Mouse (Mus musculus): ENCODE results near the gene Pi4kb.
"Not testable (repeated sequence)": the region's sequence is repeated elsewhere in the genome, so short reads cannot be mapped to it uniquely, and the experiment has no call there.

The Pi4kb gene

GRCm38 (mm10) chr3:95016532-95017056 is 42.1 kb downstream of the Pi4kb start:
- DNase-seq, result no peak

- no peak for DNase-seq
These were observed 44.2 kb downstream of the Pi4kb start for GRCm38 (mm10) chr3:95018741-95019140.

GRCm38 (mm10) chr3:95020956-95021355 is 46.4 kb downstream of the Pi4kb start:
- DNase-seq, result not testable (repeated sequence)

- no peak for DNase-seq
These were observed 50.0 kb downstream of the Pi4kb start for GRCm38 (mm10) chr3:95024551-95024950.

- no peak for DNase-seq
These were observed 50.7 kb downstream of the Pi4kb start for GRCm38 (mm10) chr3:95025202-95025601.

GRCm38 (mm10) chr3:95027057-95027645 is 52.6 kb downstream of the Pi4kb start:
- no peak for DNase-seq

GRCm38 (mm10) chr3:95027701-95028100 is 53.2 kb downstream of the Pi4kb start:
- no peak for DNase-seq

- DNase-seq, result no peak
These were observed 54.1 kb downstream of the Pi4kb start for GRCm38 (mm10) chr3:95028603-95029002.

- not testable (repeated sequence) for DNase-seq
These were observed 54.8 kb downstream of the Pi4kb start for GRCm38 (mm10) chr3:95029291-95029827.

GRCm38 (mm10) chr3:95029953-95030352 is 55.4 kb downstream of the Pi4kb start:
- no peak for DNase-seq

GRCm38 (mm10) chr3:95041625-95042024 is 67.1 kb downstream of the Pi4kb start:
- DNase-seq, result no peak

GRCm38 (mm10) chr3:95042166-95042837 is 67.8 kb downstream of the Pi4kb start, which contains the start of gene Psmd4:
TSS of gene Psmd4 (minus strand) at chr3:95042614.
- DNase-seq, result peak; percentile 94

GRCm38 (mm10) chr3:95042838-95043229 is 68.3 kb downstream of the Pi4kb start:
- DNase-seq, result no peak

GRCm38 (mm10) chr3:95043251-95043650 is 68.7 kb downstream of the Pi4kb start:
- no peak for DNase-seq

GRCm38 (mm10) chr3:95046462-95047057 is 72.0 kb downstream of the Pi4kb start:
- DNase-seq, result no peak

GRCm38 (mm10) chr3:95047914-95048313 is 73.4 kb downstream of the Pi4kb start:
- DNase-seq, result no peak

GRCm38 (mm10) chr3:95052959-95053358 is 78.4 kb downstream of the Pi4kb start:
- peak; percentile 26 for DNase-seq

GRCm38 (mm10) chr3:95053701-95054100 is 79.2 kb downstream of the Pi4kb start:
- no peak for DNase-seq

- DNase-seq, result no peak
These were observed 80.1 kb downstream of the Pi4kb start for GRCm38 (mm10) chr3:95054481-95055260.

GRCm38 (mm10) chr3:95056275-95056674 is 81.7 kb downstream of the Pi4kb start:
- DNase-seq, result no peak
